Mouse (Mus musculus) MEL (cell line): Measurements from ENCODE around the gene Nrxn3. TPM values are rescaled to one million over a fixed set of nuclear protein-coding genes. Genes with fewer than 3 reads are reported as not detected.

Experiments used
- DNase-seq: peaks from one replicate; pipeline ENCODE4 v3.0.0; 2011; ENCODE audit warnings: low read depth, low spot score
- H3K27ac ChIP-seq: 2 replicates; pipeline ENCODE4 v1.5.1; 2012; ENCODE audit warnings: low read depth, mild to moderate bottlenecking, control low read depth, low read length, moderate library complexity; ENCODE audit not compliant: control insufficient read depth
- H3K27me3 ChIP-seq, 2 experiments: fragments of 150-350 bp in 1 of 2; sonication (generic) in 1 of 2; 2 replicates each; pipeline ENCODE4 v1.6.1; 2012; ENCODE audit warnings: low read length in 2 of 2, mild to moderate bottlenecking in 2 of 2, improper control_type of control experiment in 1 of 2, moderate library complexity in 1 of 2; ENCODE audit not compliant: insufficient read depth in 2 of 2, control insufficient read depth in 1 of 2
- H3K36me3 ChIP-seq, 2 experiments: 2 replicates each; pipeline ENCODE4 v1.6.1; 2012 to 2014; ENCODE audit warnings: low read length in 2 of 2, improper control_type of control experiment in 1 of 2, inconsistent platforms in 1 of 2, mild to moderate bottlenecking in 1 of 2; ENCODE audit not compliant: insufficient read depth in 2 of 2, control insufficient read depth in 1 of 2
- H3K4me1 ChIP-seq, 2 experiments: fragments of 150-350 bp in 1 of 2; sonication (generic) in 1 of 2; 2 replicates each; pipeline ENCODE4 v1.6.1; 2012; ENCODE audit warnings: low read length in 2 of 2, improper control_type of control experiment in 1 of 2, mild to moderate bottlenecking in 1 of 2; ENCODE audit not compliant: insufficient read depth in 2 of 2, control insufficient read depth in 1 of 2
- H3K4me3 ChIP-seq, 2 experiments: fragments of 150-350 bp in 1 of 2; sonication (generic) in 1 of 2; 2 replicates each; pipeline ENCODE4 v1.5.1; 2012; ENCODE audit warnings: low read depth in 2 of 2, low read length in 2 of 2, mild to moderate bottlenecking in 2 of 2, moderate library complexity in 2 of 2, control low read depth in 1 of 2, improper control_type of control experiment in 1 of 2; ENCODE audit not compliant: control insufficient read depth in 1 of 2, insufficient read depth in 1 of 2
- H3K79me2 ChIP-seq: 2 replicates; pipeline ENCODE4 v1.6.1; 2012; ENCODE audit warnings: mild to moderate bottlenecking, low read length, moderate library complexity; ENCODE audit not compliant: control insufficient read depth, poor library complexity, insufficient read depth
- H3K9ac ChIP-seq: 2 replicates; pipeline ENCODE4 v1.6.1; 2012; ENCODE audit warnings: low read depth, mild to moderate bottlenecking, control low read depth, low read length, moderate library complexity; ENCODE audit not compliant: control insufficient read depth, poor library complexity, severe bottlenecking
- H3K9me3 ChIP-seq: fragments of 150-350 bp; sonication (generic); replicated peaks from 2 replicates; pipeline ENCODE4 v1.6.1; 2012; ENCODE audit warnings: mild to moderate bottlenecking, low read length, improper control_type of control experiment, moderate library complexity; ENCODE audit not compliant: insufficient read depth
- BHLHE40 ChIP-seq: IDR thresholded peaks from 2 replicates; pipeline ENCODE4 v1.6.1; 2012; ENCODE audit warnings: low read depth, mild to moderate bottlenecking, inconsistent platforms, low read length, improper control_type of control experiment, borderline replicate concordance
- CHD2 ChIP-seq: IDR thresholded peaks from 2 replicates; pipeline ENCODE4 v1.6.1; 2011; ENCODE audit warnings: low read length, improper control_type of control experiment
- CTCF ChIP-seq, 3 experiments: IDR thresholded peaks in 2 of 3; conservative IDR thresholded peaks in 1 of 3; 2 replicates each; pipeline ENCODE4 v1.5.1; 2011 to 2012; ENCODE audit warnings: low read length in 3 of 3, low read depth in 2 of 3, mild to moderate bottlenecking in 2 of 3, improper control_type of control experiment in 1 of 3, inconsistent platforms in 1 of 3, mixed read lengths in 1 of 3, moderate library complexity in 1 of 3; ENCODE audit not compliant: control insufficient read depth in 1 of 3, insufficient read depth in 1 of 3, poor library complexity in 1 of 3, severe bottlenecking in 1 of 3
- E2F4 ChIP-seq: IDR thresholded peaks from 2 replicates; pipeline ENCODE4 v1.6.1; 2011; ENCODE audit warnings: low read depth, low read length, improper control_type of control experiment, borderline replicate concordance
- HCFC1 ChIP-seq: IDR thresholded peaks from 2 replicates; pipeline ENCODE4 v1.6.1; 2012; ENCODE audit warnings: low read depth, mild to moderate bottlenecking, inconsistent platforms, low read length, improper control_type of control experiment, moderate library complexity
- KAT2A ChIP-seq: conservative IDR thresholded peaks from 2 replicates; pipeline ENCODE4 v1.6.1; 2012; ENCODE audit warnings: low read depth, low read length, improper control_type of control experiment, inconsistent platforms
- MAZ ChIP-seq: IDR thresholded peaks from 2 replicates; pipeline ENCODE4 v1.6.1; 2012; ENCODE audit warnings: low read depth, mild to moderate bottlenecking, inconsistent platforms, low read length, improper control_type of control experiment
- MEF2A ChIP-seq: IDR thresholded peaks from 2 replicates; pipeline ENCODE4 v1.6.1; 2014; ENCODE audit warnings: low read depth, mild to moderate bottlenecking, inconsistent platforms, low read length, improper control_type of control experiment; ENCODE audit not compliant: poor library complexity, insufficient replicate concordance, severe bottlenecking; ENCODE audit errors: extremely low read depth
- MXI1 ChIP-seq: IDR thresholded peaks from 2 replicates; pipeline ENCODE4 v1.6.1; 2011; ENCODE audit warnings: mild to moderate bottlenecking, low read depth, low read length, improper control_type of control experiment
- MYB ChIP-seq: IDR thresholded peaks from 2 replicates; pipeline ENCODE4 v1.6.1; 2011; ENCODE audit warnings: mild to moderate bottlenecking, low read depth, low read length, improper control_type of control experiment
- NRF1 ChIP-seq: IDR thresholded peaks from 2 replicates; pipeline ENCODE4 v1.6.1; 2014; ENCODE audit warnings: low read depth, mild to moderate bottlenecking, inconsistent platforms, low read length, improper control_type of control experiment, moderate library complexity; ENCODE audit not compliant: poor library complexity, insufficient read depth, severe bottlenecking
- POLR2A ChIP-seq, 2 experiments: IDR thresholded peaks; 2 replicates each; pipeline ENCODE4 v1.6.1; 2011 to 2012; ENCODE audit warnings: low read length in 2 of 2, mild to moderate bottlenecking in 2 of 2, control low read depth in 1 of 2, improper control_type of control experiment in 1 of 2, low read depth in 1 of 2, moderate library complexity in 1 of 2; ENCODE audit not compliant: control insufficient read depth in 1 of 2, insufficient read depth in 1 of 2, poor library complexity in 1 of 2
- POLR2AphosphoS5 ChIP-seq: IDR thresholded peaks from 2 replicates; pipeline ENCODE4 v1.6.1; 2012; ENCODE audit warnings: low read depth, borderline replicate concordance, mild to moderate bottlenecking, inconsistent platforms, low read length, moderate library complexity, mixed read lengths
- RCOR1 ChIP-seq: IDR thresholded peaks from 2 replicates; pipeline ENCODE4 v1.6.1; 2012; ENCODE audit warnings: low read depth, mild to moderate bottlenecking, inconsistent platforms, low read length, improper control_type of control experiment
- SIN3A ChIP-seq: IDR thresholded peaks from 2 replicates; pipeline ENCODE4 v1.6.1; 2012; ENCODE audit warnings: low read length, improper control_type of control experiment, inconsistent platforms
- SMC3 ChIP-seq: IDR thresholded peaks from 2 replicates; pipeline ENCODE4 v1.6.1; 2011; ENCODE audit warnings: low read depth, low read length, improper control_type of control experiment
- TAL1 ChIP-seq: IDR thresholded peaks from 2 replicates; pipeline ENCODE4 v1.6.1; 2012; ENCODE audit warnings: mild to moderate bottlenecking, inconsistent platforms, low read length, moderate library complexity, mixed read lengths
- TBP ChIP-seq: IDR thresholded peaks from 2 replicates; pipeline ENCODE4 v1.8.0; 2011; ENCODE audit warnings: low read depth, low read length, improper control_type of control experiment
- USF1 ChIP-seq: IDR thresholded peaks from 2 replicates; pipeline ENCODE4 v1.6.1; 2014; ENCODE audit warnings: low read depth, mild to moderate bottlenecking, inconsistent platforms, low read length, improper control_type of control experiment, moderate library complexity
- USF2 ChIP-seq, 2 experiments: IDR thresholded peaks; 2 replicates each; pipeline ENCODE4 v1.6.1; 2011 to 2012; ENCODE audit warnings: improper control_type of control experiment in 2 of 2, low read length in 2 of 2, borderline replicate concordance in 1 of 2, inconsistent platforms in 1 of 2, low read depth in 1 of 2, mild to moderate bottlenecking in 1 of 2; ENCODE audit not compliant: insufficient read depth in 1 of 2
- ZKSCAN1 ChIP-seq: IDR thresholded peaks from 2 replicates; pipeline ENCODE4 v1.6.1; 2012; ENCODE audit warnings: low read depth, mild to moderate bottlenecking, inconsistent platforms, low read length, improper control_type of control experiment, moderate library complexity
- polyA plus RNA-seq, 2 experiments: library from polyadenylated mRNA; stranded (reverse) in 1 of 2; unstranded in 1 of 2; fragments of >175 nt in 1 of 2; fragments of >200 nt in 1 of 2; gene quantifications; 2 replicates each; pipeline versions ENCODE4 v1.2.1 to v1.2.4; 2012; ENCODE audit warnings: low replicate concordance in 2 of 2, low read depth in 1 of 2; ENCODE audit not compliant: insufficient read length in 2 of 2, insufficient read depth in 1 of 2, missing spikeins in 1 of 2
- total RNA-seq: library from RNA; depleted of rRNA; stranded (reverse); fragments of 300-350 nt; gene quantifications from 2 replicates; pipeline ENCODE4 v1.2.3, GENCODE M21; 2012

Nrxn3 gene
- total and polyA plus RNA-seq, 3 experiments, result not detected

DNA sequence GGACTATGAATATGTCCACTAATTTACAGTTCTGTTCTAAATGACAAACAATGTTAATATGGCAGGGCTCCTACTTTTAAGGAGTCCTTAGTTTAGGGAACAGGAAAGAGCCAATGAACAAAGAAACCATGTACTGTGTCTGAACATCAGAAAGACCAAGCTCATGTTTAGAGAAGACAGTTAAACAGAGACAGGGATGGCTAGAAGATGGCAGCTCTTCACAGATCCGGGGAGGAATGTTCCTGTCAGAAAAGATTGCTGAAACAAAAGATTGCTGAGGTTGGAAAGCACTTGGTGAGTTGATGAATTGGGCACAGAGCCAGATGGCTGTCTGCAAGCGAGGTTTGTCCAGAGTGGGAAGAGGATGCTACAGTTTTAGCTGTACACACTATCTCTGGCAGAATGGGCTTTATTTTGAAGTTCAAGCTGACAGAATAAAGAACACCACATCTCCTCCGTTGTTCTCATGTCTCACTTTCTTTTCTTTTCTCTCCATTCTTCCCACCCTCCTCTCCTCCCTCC, 978.3 kb downstream of the Nrxn3 start:
- no peaks in the 10 kb centered on the region for H3K4me1 ChIP-seq
- no peak overlapping the region for H3K9ac ChIP-seq
- no peaks in the 10 kb centered on the region for H3K36me3 ChIP-seq
- DNase-seq, result no peak
- no peak overlapping the region for H3K4me3 ChIP-seq
- no peaks in the 10 kb centered on the region for H3K27me3 ChIP-seq
- TF ChIP-seq CHD2, result no peak
- no peak for TF ChIP-seq SMC3
- no peak for TF ChIP-seq MXI1
- TF ChIP-seq NRF1, result no peak
- TF ChIP-seq KAT2A, result no peak
- TF ChIP-seq USF1, result no peak
- TF ChIP-seq E2F4, result no peak
- TF ChIP-seq CTCF (IDR thresholded peaks at IDR 0.05 in 2 of 3, conservative IDR thresholded peaks at IDR 0.05 in 1 of 3; ENCODE audit: control insufficient read depth in 1 of 3, insufficient read depth in 1 of 3, low read depth in 2 of 3, low read length in 3 of 3, poor library complexity in 1 of 3, severe bottlenecking in 1 of 3), result no peak
- TF ChIP-seq TAL1, result no peak
- no peak for TF ChIP-seq USF2 (IDR thresholded peaks at IDR 0.05; ENCODE audit: borderline replicate concordance in 1 of 2, insufficient read depth in 1 of 2, low read depth in 1 of 2, low read length in 2 of 2)
- no peak for TF ChIP-seq MYB
- no peak for TF ChIP-seq HCFC1
- TF ChIP-seq POLR2A (IDR thresholded peaks at IDR 0.05; ENCODE audit: control insufficient read depth in 1 of 2, insufficient read depth in 1 of 2, low read depth in 1 of 2, low read length in 2 of 2, poor library complexity in 1 of 2), result no peak
- TF ChIP-seq ZKSCAN1, result no peak
- TF ChIP-seq SIN3A, result no peak
- H3K27ac ChIP-seq, result no peak overlapping the region
- no peaks in the 10 kb centered on the region for H3K9me3 ChIP-seq
- H3K79me2 ChIP-seq, result no peaks in the 10 kb centered on the region

DNA sequence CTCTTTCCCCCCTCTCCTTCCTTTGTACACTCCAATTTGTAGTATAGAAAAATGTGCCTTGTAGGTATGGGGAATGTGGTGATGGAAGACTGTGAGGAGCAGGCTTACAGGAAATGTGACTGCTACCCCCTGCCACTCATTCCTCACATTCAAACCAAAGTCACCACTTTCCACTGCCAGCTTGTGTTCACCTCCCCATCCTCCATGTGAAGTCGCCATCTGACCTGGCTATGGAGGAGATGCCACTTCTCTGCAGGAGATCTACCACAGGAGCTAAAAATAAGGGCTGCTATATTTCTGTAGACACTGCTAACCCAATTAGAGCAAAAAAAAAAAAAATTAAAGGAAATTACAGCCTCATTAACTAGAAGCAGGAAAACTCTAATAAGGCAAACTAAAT, 980.3 kb downstream of the Nrxn3 start:
- Histone ChIP-seq H3K27ac (no peak overlapping the region), H3K4me1 (no peaks in the 10 kb centered on the region), H3K79me2 (no peaks in the 10 kb centered on the region), H3K9ac (no peak overlapping the region), H3K27me3 (no peaks in the 10 kb centered on the region), H3K36me3 (no peaks in the 10 kb centered on the region), H3K9me3 (no peaks in the 10 kb centered on the region), H3K4me3 (no peak overlapping the region)
- no peak for TF ChIP-seq POLR2AphosphoS5
- no peak for TF ChIP-seq RCOR1
- TF ChIP-seq BHLHE40, result no peak
- no peak for TF ChIP-seq MAZ
- TF ChIP-seq TBP, result no peak
- TF ChIP-seq MEF2A, result no peak
- no peak for TF ChIP-seq ZKSCAN1
- no peak for DNase-seq
